Mouse (Mus musculus) intestine, embryonic 14.5 days (tissue): ENCODE data around the gene Kdm2a. TPM values are rescaled to one million over a fixed set of nuclear protein-coding genes. Genes with fewer than 3 reads are reported as not detected.

Experiments used
- ATAC-seq: fragments of 200-750 bp; cut with Nextera tagmentation; replicated peaks from 2 replicates; pipeline ENCODE4 v1.8.0; 2017; ENCODE audit warnings: low read depth, moderate number of reproducible peaks, moderate TSS enrichment, moderate library complexity; ENCODE audit not compliant: low FRiP score, low TSS enrichment
- DNase-seq: peaks from one replicate; pipeline ENCODE4 v3.0.0-alpha.2; 2018; ENCODE audit warnings: low spot score
- H3K27ac ChIP-seq: fragments of 300-500 bp; sonication (generic); 2 replicates; pipeline ENCODE4 v1.5.1; 2014; ENCODE audit warnings: low read depth, mild to moderate bottlenecking, control low read depth
- H3K27me3 ChIP-seq: fragments of 300-500 bp; sonication (generic); replicated peaks from 2 replicates; pipeline ENCODE4 v1.6.1; 2014; ENCODE audit warnings: low read length, control low read depth; ENCODE audit not compliant: control insufficient read depth, insufficient read depth
- H3K36me3 ChIP-seq: fragments of 300-500 bp; sonication (generic); 2 replicates; pipeline ENCODE4 v1.6.1; 2014; ENCODE audit warnings: low read length, control low read depth; ENCODE audit not compliant: control insufficient read depth, insufficient read depth
- H3K4me1 ChIP-seq: fragments of 300-500 bp; sonication (generic); replicated peaks from 2 replicates; pipeline ENCODE4 v1.6.1; 2014; ENCODE audit warnings: low read length, control low read depth, mixed read lengths; ENCODE audit not compliant: control insufficient read depth, insufficient read depth
- H3K4me2 ChIP-seq: fragments of 300-500 bp; sonication (generic); 2 replicates; pipeline ENCODE4 v1.6.1; 2014; ENCODE audit warnings: low read length
- H3K4me3 ChIP-seq: fragments of 300-500 bp; sonication (generic); 2 replicates; pipeline ENCODE4 v1.5.1; 2014; ENCODE audit warnings: low read depth, low read length, control low read depth, mixed read lengths
- H3K9ac ChIP-seq: fragments of 300-500 bp; sonication (generic); 2 replicates; pipeline ENCODE4 v1.6.1; 2014; ENCODE audit warnings: mild to moderate bottlenecking, low read length
- H3K9me3 ChIP-seq: fragments of 300-500 bp; sonication (generic); 2 replicates; pipeline ENCODE4 v1.6.1; 2016; ENCODE audit warnings: low read length, control low read depth; ENCODE audit not compliant: control insufficient read depth
- WGBS: fragments of 180-500 bp; shearing (Covaris S2); extraction: QIAGEN DNeasy Blood & Tissue Kit; methylation state at CpG from one replicate; pipeline ENCODE4 v1.1.7; 2014; 5-methylcytosine and 5-hydroxymethylcytosine counted together
- polyA plus RNA-seq: library from polyadenylated mRNA; unstranded; fragments of >200 nt; fragmentation: Nextera tagmentation; extraction: Ambion mirVana; gene quantifications from 2 replicates; pipeline ENCODE4 v1.2.1, GENCODE M21; 2014

Gene Kdm2a
- polyA plus RNA-seq, 1 experiment from 2014 or later: 56.7 TPM

GRCm38 (mm10) chr19:4420153-4420910, 22.2 kb upstream of the Kdm2a start:
- no peak overlapping the region for H3K27ac ChIP-seq
- H3K36me3 ChIP-seq: peaks cover 13% of the 10 kb centered on the region
- 85% methylated on average over 8 of the region's 8 CpGs for WGBS
- no peaks in the 10 kb centered on the region for H3K27me3 ChIP-seq
- DNase-seq (no peak), ATAC-seq (no peak)
- no peaks in the 10 kb centered on the region for H3K9me3 ChIP-seq
- no peak overlapping the region for H3K4me2 ChIP-seq
- H3K4me3 ChIP-seq: no peak overlapping the region
- no peak overlapping the region for H3K9ac ChIP-seq
- H3K4me1 ChIP-seq: no peaks in the 10 kb centered on the region

- Histone ChIP-seq H3K4me2 (no peak overlapping the region), H3K9ac (no peak overlapping the region), H3K4me3 (no peak overlapping the region), H3K36me3 (peaks cover 6% of the 10 kb centered on the region; the same call in 1 of the 2 replicates), H3K9me3 (no peaks in the 10 kb centered on the region), H3K4me1 (no peaks in the 10 kb centered on the region), H3K27ac (no peak overlapping the region), H3K27me3 (no peaks in the 10 kb centered on the region)
- ATAC-seq (no peak), DNase-seq (no peak)
- WGBS: 92% methylated on average over 5 of the region's 5 CpGs
Measured at GRCm38 (mm10) chr19:4419711-4420110, 21.6 kb upstream of the Kdm2a start.

GRCm38 (mm10) chr19:4417713-4418112, 19.6 kb upstream of the Kdm2a start:
- Histone ChIP-seq H3K4me1 (no peaks in the 10 kb centered on the region), H3K36me3 (0 out of 2 replicates have a peak, but pooled peaks cover 4% of the 10 kb centered on the region), H3K4me2 (no peak overlapping the region), H3K4me3 (no peak overlapping the region), H3K9me3 (no peaks in the 10 kb centered on the region), H3K9ac (no peak overlapping the region), H3K27me3 (no peaks in the 10 kb centered on the region), H3K27ac (no peak overlapping the region)
- no peak for DNase-seq
- no peak for ATAC-seq

- Histone ChIP-seq H3K36me3 (no peaks in the 10 kb centered on the region), H3K9ac (no peak overlapping the region), H3K4me2 (no peak overlapping the region), H3K27ac (no peak overlapping the region), H3K9me3 (no peaks in the 10 kb centered on the region), H3K27me3 (no peaks in the 10 kb centered on the region), H3K4me1 (no peaks in the 10 kb centered on the region), H3K4me3 (no peak overlapping the region)
- WGBS: 0% methylated on average over 1 of the region's 1 CpGs
- DNase-seq (peak; percentile 70), ATAC-seq (peak; percentile 55; the same call in 1 of the 2 replicates)
Measured at GRCm38 (mm10) chr19:4417183-4417582, 19.1 kb upstream of the Kdm2a start.

GRCm38 (mm10) chr19:4414631-4415030, 16.5 kb upstream of the Kdm2a start:
- Histone ChIP-seq H3K4me3 (no peak overlapping the region), H3K4me1 (no peaks in the 10 kb centered on the region), H3K36me3 (no peaks in the 10 kb centered on the region), H3K9me3 (no peaks in the 10 kb centered on the region), H3K9ac (no peak overlapping the region), H3K27ac (no peak overlapping the region), H3K4me2 (no peak overlapping the region), H3K27me3 (no peaks in the 10 kb centered on the region)
- WGBS: 71% methylated on average over 1 of the region's 1 CpGs
- no peak for DNase-seq
- ATAC-seq: no peak

- Histone ChIP-seq H3K36me3 (no peaks in the 10 kb centered on the region), H3K27me3 (no peaks in the 10 kb centered on the region), H3K9ac (no peak overlapping the region), H3K4me3 (no peak overlapping the region), H3K9me3 (no peaks in the 10 kb centered on the region), H3K4me2 (no peak overlapping the region), H3K27ac (no peak overlapping the region), H3K4me1 (no peaks in the 10 kb centered on the region)
- DNase-seq (no peak), ATAC-seq (no peak)
- WGBS: 69% methylated on average over 2 of the region's 2 CpGs
Measured at GRCm38 (mm10) chr19:4409062-4409461, 11.0 kb upstream of the Kdm2a start.

GRCm38 (mm10) chr19:4404840-4405239, 6.8 kb upstream of the Kdm2a start:
- Histone ChIP-seq H3K9me3 (no peaks in the 10 kb centered on the region), H3K4me3 (no peak overlapping the region), H3K4me1 (no peaks in the 10 kb centered on the region), H3K27me3 (no peaks in the 10 kb centered on the region), H3K4me2 (no peak overlapping the region), H3K27ac (no peak overlapping the region), H3K9ac (no peak overlapping the region), H3K36me3 (no peaks in the 10 kb centered on the region)
- ATAC-seq: no peak
- DNase-seq: no peak
- 93% methylated on average over 2 of the region's 2 CpGs for WGBS

GRCm38 (mm10) chr19:4398959-4399358, 874 bp upstream of the Kdm2a start:
- Histone ChIP-seq H3K4me2 (peak overlapping the region; percentile 89), H3K9me3 (no peaks in the 10 kb centered on the region), H3K27me3 (no peaks in the 10 kb centered on the region), H3K9ac (no peak overlapping the region), H3K4me1 (peaks cover 3% of the 10 kb centered on the region; the same call in 1 of the 2 replicates), H3K4me3 (no peak overlapping the region), H3K27ac (no peak overlapping the region), H3K36me3 (no peaks in the 10 kb centered on the region)
- ATAC-seq (no peak), DNase-seq (no peak)
- WGBS: 72% methylated on average over 4 of the region's 4 CpGs

- 35% methylated on average over 8 of the region's 8 CpGs for WGBS
- Histone ChIP-seq H3K27me3 (no peaks in the 10 kb centered on the region), H3K27ac (peak overlapping the region; percentile 22), H3K4me3 (peak overlapping the region; percentile 78), H3K9ac (peak overlapping the region; percentile 78), H3K4me2 (peak overlapping the region; percentile 89), H3K9me3 (no peaks in the 10 kb centered on the region), H3K4me1 (peaks cover 5% of the 10 kb centered on the region), H3K36me3 (peaks cover 2% of the 10 kb centered on the region; the same call in 1 of the 2 replicates)
- ATAC-seq (no peak), DNase-seq (no peak)
Measured at GRCm38 (mm10) chr19:4398630-4398948, 504 bp upstream of the Kdm2a start.
